Mouse (Mus musculus): ENCODE measurements at regions not wholly inside any gene's neighbourhood (a gene's known extent, or its start where the extent isn't known, plus 50 kb on each side); places are given as distances from the start of the nearest gene placed in this dataset.

- DNase-seq (ENCODE audit: low spot score in 2 of 2), result no peak
Observed at GRCm38 (mm10) chr3:52645156-52645555, 371.9 kb downstream of the Cog6 start.

- DNase-seq (ENCODE audit: low spot score in 2 of 2), result peak in 1 of 2 experiments; percentile 25
Observed at GRCm38 (mm10) chr3:52644178-52645128, 372.6 kb downstream of the Cog6 start.

GRCm38 (mm10) chr3:52643796-52644177 lies 373.2 kb downstream of the Cog6 start:
- DNase-seq (ENCODE audit: low spot score in 2 of 2), result no peak

GRCm38 (mm10) chr3:52643100-52643551 lies 373.9 kb downstream of the Cog6 start:
- DNase-seq (ENCODE audit: low spot score in 2 of 2), result peak in 1 of 2 experiments; percentile 85

GRCm38 (mm10) chr3:52641226-52642181 lies 373.4 kb downstream of the Foxo1 start:
- peak in 1 of 2 experiments; percentile 80 for DNase-seq (ENCODE audit: low spot score in 2 of 2)

- DNase-seq (ENCODE audit: low spot score in 2 of 2), result no peak
Observed at GRCm38 (mm10) chr3:52640250-52641147, 372.4 kb downstream of the Foxo1 start.

GRCm38 (mm10) chr3:52638816-52639215 lies 370.7 kb downstream of the Foxo1 start:
- no peak for DNase-seq (ENCODE audit: low spot score in 2 of 2)

- no peak for DNase-seq (ENCODE audit: low spot score in 2 of 2)
Observed at GRCm38 (mm10) chr3:52634353-52634752, 366.2 kb downstream of the Foxo1 start.

GRCm38 (mm10) chr3:52633491-52634100 lies 365.5 kb downstream of the Foxo1 start:
- no peak for DNase-seq (ENCODE audit: low spot score in 2 of 2)

- DNase-seq (ENCODE audit: low spot score in 2 of 2), result no peak
Observed at GRCm38 (mm10) chr3:52632635-52633034, 364.5 kb downstream of the Foxo1 start.

GRCm38 (mm10) chr3:52630209-52630608 lies 362.1 kb downstream of the Foxo1 start:
- DNase-seq (ENCODE audit: low spot score in 2 of 2), result no peak

GRCm38 (mm10) chr3:52625125-52625524 lies 357.0 kb downstream of the Foxo1 start:
- DNase-seq (ENCODE audit: low spot score in 2 of 2), result no peak

- no peak for DNase-seq (ENCODE audit: low spot score in 2 of 2)
Observed at GRCm38 (mm10) chr3:52622530-52622929, 354.4 kb downstream of the Foxo1 start.

GRCm38 (mm10) chr3:52621936-52622335 lies 353.8 kb downstream of the Foxo1 start:
- no peak for DNase-seq (ENCODE audit: low spot score in 2 of 2)

GRCm38 (mm10) chr3:52618925-52619224 lies 350.7 kb downstream of the Foxo1 start:
- no peak for DNase-seq (ENCODE audit: low spot score in 2 of 2)

GRCm38 (mm10) chr3:52618212-52618924 lies 350.2 kb downstream of the Foxo1 start:
- no peak for DNase-seq (ENCODE audit: low spot score in 2 of 2)

- no peak for DNase-seq (ENCODE audit: low spot score in 2 of 2)
Observed at GRCm38 (mm10) chr3:52617413-52618149, 349.4 kb downstream of the Foxo1 start.

GRCm38 (mm10) chr3:52611881-52612280 lies 343.7 kb downstream of the Foxo1 start:
- DNase-seq (ENCODE audit: low spot score in 2 of 2), result no peak

GRCm38 (mm10) chr3:52610466-52610865 lies 342.3 kb downstream of the Foxo1 start:
- no peak for DNase-seq (ENCODE audit: low spot score in 2 of 2)
